Mouse (Mus musculus): ENCODE data around the gene Shq1.
A peak's percentile ranks its signal among the peaks of the same experiment; 100 is the strongest.

Shq1 gene

DNA sequence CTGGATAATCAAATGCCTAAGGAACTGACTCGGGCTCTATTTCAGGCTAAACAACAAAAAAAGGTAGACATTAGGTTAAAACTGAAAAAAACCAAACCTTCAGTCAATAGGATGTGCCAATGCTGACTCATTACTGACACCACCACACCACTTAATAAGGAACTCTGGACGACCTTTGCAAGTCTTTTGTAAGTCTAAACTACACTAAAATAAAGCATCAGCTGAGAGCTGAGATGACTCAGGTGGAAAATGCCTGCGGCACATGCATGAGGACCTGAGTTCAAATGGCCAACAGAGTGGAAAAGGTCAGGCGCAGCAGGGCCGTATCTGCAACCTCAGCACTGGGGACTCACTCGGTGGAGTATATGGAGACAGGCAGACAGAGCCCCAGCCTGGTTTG lies 69.3 kb downstream of the Shq1 start:
- DNase-seq (ENCODE audit: low spot score), result no peak

DNA sequence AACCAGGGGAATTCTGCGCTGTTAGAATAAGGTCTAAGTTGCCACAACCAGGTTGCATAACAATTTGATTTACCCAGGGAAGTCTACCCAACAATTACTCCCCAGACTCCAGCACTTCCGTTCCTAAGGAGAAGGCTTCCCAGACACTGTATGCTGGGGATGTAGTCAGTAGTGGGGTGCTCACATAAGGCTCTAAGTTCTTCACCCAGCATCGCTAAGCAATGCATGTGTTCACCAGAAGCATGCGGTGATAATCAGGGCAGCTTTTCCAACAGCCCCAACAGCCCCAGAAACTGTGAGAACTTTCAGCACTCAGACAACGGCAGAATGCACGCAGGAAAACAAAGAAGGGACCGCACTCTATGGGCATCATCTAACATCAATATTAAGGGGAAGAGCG lies 77.1 kb downstream of the Shq1 start:
- DNase-seq (ENCODE audit: low spot score), result no peak

DNA sequence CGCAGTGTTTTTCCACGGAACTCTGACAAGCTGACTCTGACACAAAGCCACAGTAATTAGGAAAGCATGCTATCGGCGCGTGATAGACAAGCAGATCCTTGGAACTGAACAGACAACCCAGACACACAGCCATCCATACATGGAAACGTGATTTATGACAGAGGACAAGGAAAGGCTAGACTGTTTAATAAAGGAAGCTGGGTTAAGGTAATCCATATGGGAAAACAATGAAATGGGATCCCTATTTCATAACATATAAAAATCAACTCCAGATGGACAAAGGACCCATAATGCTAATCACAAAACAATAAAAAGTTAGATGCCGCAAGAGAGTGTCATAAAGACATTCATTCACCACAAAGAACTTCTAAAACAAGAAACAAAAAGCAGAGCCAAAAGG lies 78.0 kb downstream of the Shq1 start:
- DNase-seq (ENCODE audit: low spot score), result no peak

DNA sequence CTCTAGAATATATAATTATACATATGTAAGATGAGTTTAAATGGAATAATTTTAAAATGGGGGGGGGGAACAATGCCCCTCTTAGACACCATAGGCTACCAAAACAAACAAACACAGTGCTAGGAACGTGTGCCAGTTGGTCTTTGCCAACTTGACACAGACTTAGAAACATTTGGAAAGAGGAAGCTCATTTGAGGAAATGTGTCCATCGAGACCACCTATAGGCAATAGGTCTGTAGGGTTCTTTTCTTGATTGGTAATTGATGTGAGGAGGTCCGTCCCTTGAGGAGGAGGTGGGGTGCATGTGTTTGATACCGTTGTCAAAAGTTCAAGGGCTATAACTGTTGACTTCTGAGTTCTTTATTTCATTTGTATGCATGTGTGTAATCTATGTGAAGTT lies 80.4 kb downstream of the Shq1 start:
- DNase-seq (ENCODE audit: low spot score), result no peak

DNA sequence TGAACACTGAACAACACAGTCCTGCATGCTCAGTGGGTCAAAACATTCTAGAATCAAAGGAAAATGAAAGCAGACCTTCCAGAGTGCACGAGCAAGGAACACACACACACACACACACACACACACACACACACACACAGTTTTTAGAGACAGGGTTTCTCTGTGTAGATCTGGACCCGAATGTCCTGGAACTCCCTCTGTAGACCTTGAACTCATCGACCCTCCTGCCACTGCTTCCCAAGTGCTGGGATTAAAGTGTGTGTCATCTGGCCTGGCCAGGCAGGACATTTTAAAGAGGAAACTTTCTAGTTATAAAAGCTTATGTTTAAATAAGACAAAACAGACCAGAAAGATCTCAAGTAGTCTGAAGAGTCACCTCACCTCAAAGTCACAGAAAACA lies 82.1 kb downstream of the Shq1 start:
- DNase-seq (ENCODE audit: low spot score), result no peak

DNA sequence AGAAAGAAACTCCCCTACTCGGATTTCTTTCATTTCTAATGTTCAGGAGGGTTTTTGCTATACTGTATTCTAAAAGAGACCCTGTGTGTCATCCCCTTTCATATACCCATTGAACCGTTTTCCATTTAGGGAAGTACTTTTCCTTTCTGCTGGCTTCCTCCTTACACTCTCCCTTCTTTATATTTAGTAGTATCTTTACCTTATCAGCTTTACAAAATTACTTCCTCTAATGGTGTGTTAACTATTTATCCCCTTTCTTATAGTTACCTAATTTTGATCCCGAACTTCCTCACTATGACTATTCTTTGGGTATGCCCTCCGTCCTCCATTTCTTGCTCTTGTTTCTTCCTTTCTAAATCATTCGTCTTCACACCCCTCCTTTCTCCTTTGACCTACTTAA lies 84.2 kb downstream of the Shq1 start:
- no peak for DNase-seq (ENCODE audit: low spot score)

DNA sequence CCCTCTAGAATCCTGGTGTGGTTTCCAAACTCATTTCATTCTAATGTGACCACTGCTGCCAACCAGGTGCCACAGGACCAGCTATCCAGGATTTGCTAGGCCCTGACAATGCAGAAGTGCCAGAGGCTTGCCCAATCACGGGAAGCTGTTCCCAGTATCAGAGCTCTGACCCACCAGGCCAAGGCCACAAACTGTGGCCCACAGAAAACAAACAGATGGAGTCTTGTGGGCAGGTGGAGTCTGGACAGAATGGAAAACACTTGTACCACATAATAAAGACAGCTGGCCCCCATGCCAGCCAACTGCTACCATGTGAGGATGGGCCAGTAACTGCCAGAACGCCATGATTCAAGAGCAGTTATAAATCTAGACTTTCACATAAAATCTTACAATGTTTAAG lies 89.0 kb downstream of the Shq1 start:
- DNase-seq (ENCODE audit: low spot score), result no peak

DNA sequence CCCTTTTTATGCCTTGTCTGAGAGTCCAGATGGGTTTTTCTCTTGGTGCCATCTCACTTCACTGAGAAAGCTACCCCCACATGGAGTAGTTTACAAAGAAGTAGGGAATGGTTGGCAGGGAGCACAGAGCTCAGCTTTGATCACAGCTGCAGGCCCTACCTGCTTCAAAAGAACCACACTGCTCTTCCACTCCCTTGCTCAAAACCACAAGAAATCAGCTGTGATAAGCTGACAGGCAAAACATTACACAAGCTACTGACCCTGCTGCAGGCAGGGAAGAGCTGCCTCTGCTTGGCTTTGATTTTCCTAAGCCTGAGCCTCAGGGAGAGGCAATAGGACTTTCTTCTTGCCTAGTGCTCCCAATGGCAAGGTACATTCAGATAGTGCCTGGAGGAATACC lies 89.9 kb downstream of the Shq1 start:
- no peak for DNase-seq (ENCODE audit: low spot score)

DNA sequence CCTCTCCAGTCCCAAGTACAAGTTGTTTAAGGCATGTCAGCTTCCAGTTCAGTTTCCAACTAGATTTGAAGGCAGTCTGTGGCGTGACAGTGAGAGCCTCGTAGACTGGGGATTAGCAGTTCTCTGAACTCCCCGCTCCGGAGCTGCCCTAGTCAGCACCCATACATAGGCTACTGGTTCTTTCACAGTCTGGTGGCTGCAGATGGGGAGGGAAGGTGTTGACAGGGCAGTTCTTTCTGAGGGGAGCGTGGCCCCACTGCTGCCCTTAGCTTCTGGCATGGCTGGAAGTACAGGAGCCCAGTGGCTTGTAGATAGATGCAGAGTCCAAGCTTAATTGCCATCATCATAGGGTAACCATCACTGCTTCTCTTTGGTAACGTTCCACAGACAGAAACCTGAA lies 93.4 kb downstream of the Shq1 start:
- no peak for DNase-seq (ENCODE audit: low spot score)

DNA sequence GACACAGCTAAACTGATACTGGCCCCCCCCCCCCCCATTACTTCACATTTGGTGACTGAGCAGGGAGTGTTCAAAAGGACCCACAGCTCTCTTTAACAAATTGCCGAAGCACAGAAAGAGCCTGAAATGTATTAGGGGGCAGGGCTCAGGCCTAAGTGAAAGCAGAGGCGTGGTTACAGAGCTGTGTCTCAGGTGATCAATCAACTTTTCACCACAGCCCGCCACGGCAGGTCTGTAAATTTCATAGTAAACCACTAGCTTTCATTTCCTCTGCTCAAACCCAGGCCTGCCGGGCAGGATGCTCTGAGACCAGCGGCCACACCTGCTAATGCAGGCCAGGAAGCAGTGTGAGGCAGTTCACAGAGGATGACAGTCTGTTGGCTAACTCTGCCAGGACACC lies 94.8 kb downstream of the Shq1 start:
- DNase-seq (ENCODE audit: low spot score), result no peak

DNA sequence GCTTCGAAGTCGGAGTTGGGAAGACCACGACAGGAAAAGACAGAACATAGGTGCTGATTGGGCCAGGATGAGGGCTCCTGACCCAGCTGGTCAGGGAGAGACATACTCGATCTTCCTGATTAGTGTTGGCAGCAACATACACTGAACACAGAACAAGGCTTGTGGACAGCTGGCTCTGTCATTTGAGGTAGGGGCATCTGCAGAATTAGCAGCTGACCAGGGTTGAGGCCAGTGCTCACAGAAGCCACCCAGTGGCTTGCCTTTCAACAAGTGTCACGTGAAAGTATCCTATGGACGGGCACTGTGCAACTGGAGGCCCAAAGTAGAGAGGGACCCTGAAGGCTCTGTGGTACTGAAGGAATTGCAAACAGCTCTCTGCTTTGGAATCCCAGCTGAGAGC lies 104.2 kb downstream of the Shq1 start:
- DNase-seq (ENCODE audit: low spot score), result no peak

DNA sequence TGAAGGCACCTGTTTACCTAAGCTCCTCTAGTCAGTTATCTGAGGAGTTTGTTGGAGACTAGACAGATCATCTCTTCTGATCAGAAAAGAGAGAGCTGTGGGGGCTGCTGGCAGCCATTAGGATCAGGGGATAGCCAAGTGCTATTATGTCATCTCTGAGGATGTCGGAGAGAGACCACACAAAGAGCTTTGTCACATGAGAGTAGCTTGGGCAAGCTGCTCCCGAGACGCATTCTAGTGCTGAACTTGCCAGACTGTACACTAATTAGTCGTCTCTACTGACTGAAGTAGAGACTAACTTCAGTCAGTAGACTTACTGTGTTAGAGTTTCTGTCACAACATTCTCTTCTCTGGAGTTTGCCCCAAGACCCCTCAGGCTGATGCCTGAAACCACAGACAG lies 106.4 kb downstream of the Shq1 start:
- DNase-seq (ENCODE audit: low spot score), result no peak

DNA sequence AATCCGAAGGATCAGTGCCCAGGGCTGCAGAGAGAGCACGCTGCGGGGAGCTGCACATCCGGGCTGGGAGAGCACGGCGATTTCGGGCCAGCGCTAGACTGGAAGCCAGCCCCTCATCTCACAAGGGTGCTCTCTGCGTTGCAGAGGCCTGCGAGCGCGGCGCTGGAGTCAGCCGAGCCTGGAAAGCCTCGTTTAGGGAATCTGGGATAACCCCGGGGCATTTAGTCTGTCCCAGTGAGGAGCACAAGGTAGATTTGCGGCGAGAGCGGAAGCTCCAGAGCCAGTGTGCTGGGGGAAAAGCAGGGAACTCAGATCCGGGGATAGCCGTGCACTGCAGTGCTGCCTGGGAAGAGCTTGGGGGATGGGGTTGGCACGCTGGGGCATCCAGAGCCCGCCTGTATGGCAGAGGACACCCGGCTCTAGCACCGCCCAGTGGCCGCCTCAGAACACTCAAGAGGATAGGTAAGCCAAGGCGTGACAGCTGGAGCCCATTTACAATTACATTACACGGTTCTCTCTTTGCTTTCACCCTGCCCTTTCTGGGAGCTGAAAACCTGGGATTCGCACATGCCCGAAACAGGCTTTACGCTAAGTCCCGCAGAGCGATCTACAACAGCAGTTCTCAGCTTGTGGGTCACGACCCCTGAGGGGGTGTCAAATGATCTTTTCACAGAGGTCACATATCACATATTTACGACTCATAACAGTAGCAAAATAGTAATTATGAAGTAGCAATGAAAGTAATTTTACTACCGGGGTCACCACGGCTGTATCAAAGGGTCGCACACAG lies 107.2 kb downstream of the Shq1 start:
- DNase-seq (ENCODE audit: low spot score), result peak; percentile 80

DNA sequence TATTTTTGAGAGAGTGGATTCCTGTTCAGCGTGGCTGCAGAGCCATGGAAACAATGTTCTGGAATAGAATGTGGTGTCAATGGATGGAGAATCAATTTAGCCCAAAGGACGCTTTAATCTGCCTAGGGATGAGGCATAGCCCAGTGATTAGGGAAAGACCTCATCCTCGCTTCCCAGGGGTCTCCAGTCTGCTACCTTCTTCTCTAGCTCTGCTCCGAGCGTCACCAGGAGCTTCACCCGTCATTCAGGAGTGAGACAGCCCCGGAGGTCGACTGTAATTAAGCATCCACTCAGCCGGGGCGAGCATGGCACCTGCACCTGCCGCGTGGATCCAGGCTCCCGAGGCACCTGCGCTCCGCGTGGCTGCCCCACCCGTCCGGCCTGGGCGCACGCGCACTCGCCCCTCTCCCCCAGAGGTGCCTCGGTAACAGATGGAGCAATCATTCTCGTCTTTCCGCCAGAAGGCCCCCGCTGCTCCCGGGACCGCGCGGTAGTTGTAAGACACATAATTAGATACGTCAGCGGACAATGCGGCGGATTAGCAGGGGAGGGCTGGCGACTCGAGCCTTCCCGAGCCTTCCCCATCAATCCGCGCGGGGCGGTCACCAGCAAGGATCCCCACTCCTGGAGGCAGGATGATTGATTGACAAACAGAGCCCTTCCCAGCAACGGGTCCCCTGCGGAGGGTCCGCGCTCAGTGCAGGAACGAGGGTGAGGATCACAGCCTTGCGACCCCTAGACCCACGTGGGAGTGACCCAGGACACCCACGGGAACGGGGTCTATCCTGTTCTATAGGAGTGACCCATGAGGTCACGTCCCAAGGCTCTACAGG lies 108.0 kb downstream of the Shq1 start:
- peak; percentile 23 for DNase-seq (ENCODE audit: low spot score)

DNA sequence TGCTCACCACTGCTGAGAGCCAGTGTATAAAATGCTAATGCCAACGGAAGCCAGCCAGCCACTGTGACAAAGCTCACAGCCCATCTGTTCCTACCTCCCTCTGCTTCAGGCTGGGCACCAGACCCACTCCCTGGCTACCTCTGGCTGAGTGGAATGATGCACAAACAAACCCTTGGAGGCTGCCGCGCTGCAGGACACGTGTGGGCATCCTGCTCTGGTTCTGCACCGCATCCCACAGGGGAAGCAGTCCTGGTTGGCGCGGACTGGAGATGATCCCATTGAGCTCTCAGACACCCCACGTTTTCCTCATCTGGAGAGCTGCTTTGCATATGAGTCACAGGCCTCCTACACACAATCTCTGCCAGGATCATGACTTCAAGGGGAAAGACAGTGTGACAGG lies 112.9 kb downstream of the Shq1 start:
- DNase-seq (ENCODE audit: low spot score), result no peak

DNA sequence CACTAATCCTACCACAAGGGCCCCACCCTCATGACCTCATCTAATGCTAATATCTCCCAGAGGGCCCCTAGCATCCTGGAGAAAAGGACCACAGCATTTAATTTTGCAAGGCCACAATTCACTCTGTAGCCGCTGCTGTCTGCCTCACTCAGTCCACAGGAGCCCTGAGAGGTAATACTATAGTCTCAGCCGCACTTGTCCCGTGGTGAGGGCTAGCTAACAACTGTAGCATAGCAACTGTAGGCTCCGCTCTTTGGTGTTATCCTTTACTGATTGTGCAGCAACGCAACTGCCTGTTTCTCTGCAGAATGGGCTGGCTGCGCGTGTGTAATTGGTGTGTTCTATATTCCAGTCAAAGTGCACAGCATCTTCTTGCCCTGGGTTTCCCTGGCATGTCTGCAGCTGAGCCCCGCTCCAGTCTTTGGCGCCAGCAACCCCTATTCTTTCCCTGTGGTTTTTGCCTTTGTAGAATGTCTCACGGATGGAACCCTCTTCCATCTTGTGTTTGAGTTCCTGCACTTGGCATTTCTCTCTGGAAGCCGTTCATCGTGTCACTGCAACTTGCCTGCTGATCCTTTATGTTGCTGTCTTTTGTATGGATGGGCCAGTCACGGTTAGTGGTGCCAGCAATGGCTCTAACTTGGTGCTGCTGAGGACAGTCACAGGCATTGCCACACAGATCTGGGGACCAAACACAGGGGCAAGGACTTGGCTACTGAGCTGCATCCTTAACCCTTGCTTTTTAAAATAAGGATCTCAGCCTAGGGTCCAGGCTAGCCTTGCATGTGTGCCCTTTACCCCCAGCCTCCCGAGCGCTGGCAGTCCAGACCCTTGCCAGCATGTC lies 128.6 kb downstream of the Shq1 start:
- no peak for DNase-seq (ENCODE audit: low spot score)

DNA sequence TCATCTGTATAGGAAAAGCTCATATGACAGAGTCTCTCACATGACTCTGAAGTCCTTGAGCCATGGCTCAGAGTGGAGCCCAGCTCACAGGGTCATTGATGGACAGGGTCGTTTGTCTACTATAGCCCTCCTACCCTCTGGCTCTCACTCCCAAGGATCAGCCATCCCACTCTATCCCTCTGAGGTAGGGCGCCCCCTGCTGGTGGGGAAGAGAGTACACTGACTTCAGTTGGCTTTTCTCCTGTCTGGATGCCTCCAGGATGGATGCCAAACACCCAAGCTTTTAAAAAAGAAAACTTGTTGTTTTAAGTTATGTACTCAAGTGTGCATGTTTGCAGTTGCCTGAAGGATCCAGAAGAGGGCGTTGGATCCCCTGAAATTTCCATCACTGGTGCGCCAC lies 131.3 kb downstream of the Shq1 start:
- DNase-seq (ENCODE audit: low spot score), result no peak

DNA sequence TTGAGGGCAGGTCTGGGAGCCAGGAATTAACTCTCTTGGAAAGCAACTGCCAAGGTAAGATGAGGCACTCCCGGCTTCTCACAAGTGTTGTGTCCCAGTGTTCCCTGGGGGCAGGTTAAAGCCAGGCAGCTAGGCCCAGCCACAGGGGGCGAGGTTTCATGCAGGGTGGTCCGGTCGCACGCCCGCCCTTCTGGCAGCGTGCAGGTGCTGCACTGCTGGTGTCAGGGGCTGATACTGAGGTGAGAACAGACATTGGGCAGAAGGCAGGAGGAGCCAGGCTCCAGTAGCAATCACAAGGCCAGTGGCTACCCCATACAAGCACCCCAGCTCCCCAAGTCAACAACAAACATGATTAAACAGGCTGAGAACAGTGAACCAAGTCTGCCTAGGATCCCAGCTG lies 132.4 kb downstream of the Shq1 start:
- DNase-seq (ENCODE audit: low spot score), result no peak

DNA sequence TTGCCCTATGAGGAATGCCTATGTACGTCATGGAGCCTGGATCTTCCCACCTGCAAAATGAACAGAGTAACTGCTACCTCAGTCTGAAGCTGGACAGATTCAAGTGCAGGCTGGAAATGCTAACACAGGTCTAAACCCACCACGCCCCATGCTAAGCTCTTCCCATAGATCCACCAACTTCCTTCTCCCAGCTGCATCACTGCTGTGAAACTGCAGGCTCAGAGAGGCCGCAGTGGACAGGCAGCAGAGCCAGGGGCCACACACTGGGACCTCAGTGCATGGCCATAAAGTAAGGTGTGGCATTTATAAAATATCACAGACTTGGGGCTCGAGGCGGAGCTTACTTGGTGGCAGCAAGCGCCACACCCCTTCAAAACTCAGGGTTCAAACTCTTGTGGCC lies 133.0 kb downstream of the Shq1 start:
- DNase-seq (ENCODE audit: low spot score), result no peak

DNA sequence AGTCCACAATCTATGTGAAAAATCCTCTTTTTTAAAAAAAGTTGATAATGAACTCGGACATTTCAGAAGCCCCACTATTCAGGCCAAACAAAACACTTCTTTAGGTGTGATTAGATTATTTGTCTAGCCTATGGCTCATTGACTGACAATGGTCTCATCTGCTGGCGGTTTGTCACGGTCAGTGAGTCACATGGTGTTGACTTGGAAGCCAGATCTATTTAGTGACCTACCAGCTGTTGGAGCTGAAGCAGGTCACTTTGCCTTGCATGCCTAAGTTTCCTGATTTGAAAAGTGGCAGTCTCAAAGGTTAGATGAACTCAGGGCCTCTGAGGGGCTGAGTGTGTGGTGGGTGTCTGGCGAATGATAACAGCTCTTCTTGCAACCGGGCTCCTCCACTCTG lies 133.9 kb downstream of the Shq1 start:
- no peak for DNase-seq (ENCODE audit: low spot score)

DNA sequence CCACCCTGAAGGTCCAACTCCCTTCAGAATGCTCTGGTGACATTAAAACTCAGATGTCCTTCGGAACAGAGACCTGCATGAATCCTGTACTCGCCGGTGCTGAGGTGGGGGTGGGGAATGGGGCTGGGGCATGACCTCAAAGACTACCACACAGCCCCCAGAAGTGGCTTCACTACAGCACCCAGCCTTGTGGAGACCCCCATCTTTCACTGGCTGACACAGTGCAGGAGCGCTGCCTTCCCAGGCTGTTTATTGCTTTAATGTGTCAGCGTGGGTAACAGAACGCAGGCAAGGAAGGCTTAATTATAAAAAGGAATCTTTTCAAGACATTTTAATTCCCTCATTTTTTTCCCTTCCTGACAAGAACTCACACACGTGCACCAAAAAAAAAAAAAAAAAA lies 137.6 kb downstream of the Shq1 start:
- DNase-seq (ENCODE audit: low spot score), result no peak

DNA sequence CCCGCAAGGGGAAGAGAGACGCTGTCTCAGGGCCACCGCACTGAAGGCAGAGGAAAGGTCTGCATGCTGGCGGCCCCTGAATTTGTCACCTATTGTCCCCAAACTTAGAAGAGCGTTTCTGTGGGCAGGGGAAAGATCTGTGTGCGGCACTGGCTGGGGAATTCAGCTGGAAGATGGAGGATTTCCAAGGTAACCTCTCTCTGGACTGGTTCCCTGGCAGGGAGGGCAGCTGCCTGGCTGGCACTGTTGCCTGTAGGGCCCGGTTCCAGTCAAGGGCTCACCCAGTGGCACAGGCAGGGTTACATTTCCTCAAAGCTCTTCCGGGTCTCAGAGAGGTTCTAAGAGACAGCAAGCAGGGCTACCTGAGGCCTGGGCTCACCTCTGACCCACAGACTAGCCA lies 138.6 kb downstream of the Shq1 start:
- DNase-seq (ENCODE audit: low spot score), result no peak

DNA sequence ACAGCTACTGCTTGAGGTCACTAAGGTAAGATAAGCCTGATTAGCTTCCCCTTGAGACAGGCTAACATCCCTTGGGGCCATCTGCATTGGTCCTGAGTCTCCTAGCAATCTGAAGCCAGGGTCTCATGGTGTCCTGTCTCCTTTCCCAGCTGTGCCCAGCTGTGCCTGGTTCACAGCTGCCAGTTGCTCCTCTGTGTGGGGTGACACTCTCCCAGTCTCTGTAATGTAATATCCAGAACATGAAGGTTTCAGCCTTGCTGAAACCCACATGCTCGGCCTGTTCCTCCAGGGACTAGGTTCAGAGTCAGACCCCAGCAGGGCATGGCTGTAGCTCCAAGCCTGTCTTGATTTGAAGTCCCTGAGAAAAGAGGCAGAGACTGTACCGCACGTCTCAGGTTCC lies 141.3 kb downstream of the Shq1 start:
- DNase-seq (ENCODE audit: low spot score), result no peak
